Mouse (Mus musculus) limb, embryonic 13.5 days (tissue): ENCODE data around the gene Filip1. TPM values are rescaled to one million over a fixed set of nuclear protein-coding genes. Genes with fewer than 3 reads are reported as not detected.

ENCODE experiments used
- ATAC-seq: fragments of 200-750 bp; cut with Nextera tagmentation; 2 replicates; pipeline ENCODE4 v1.8.0; 2017; ENCODE audit warnings: low read depth, moderate number of reproducible peaks, moderate TSS enrichment; ENCODE audit not compliant: low FRiP score
- H3K27ac ChIP-seq: fragments of 300-500 bp; sonication (generic); 2 replicates; pipeline ENCODE4 v1.5.1; 2015; ENCODE audit warnings: inconsistent platforms, mild to moderate bottlenecking, moderate library complexity
- H3K27me3 ChIP-seq: fragments of 300-500 bp; sonication (generic); 2 replicates; pipeline ENCODE4 v1.6.1; 2015; ENCODE audit warnings: mild to moderate bottlenecking, inconsistent platforms
- H3K36me3 ChIP-seq: fragments of 300-500 bp; sonication (generic); 2 replicates; pipeline ENCODE4 v1.6.1; 2015; ENCODE audit warnings: inconsistent platforms, mild to moderate bottlenecking, moderate library complexity
- H3K4me1 ChIP-seq: fragments of 300-500 bp; sonication (generic); 2 replicates; pipeline ENCODE4 v1.6.1; 2015; ENCODE audit warnings: inconsistent platforms
- H3K4me2 ChIP-seq: fragments of 300-500 bp; sonication (generic); replicated peaks from 2 replicates; pipeline ENCODE4 v1.6.1; 2015; ENCODE audit warnings: inconsistent platforms, mild to moderate bottlenecking, moderate library complexity
- H3K4me3 ChIP-seq: fragments of 300-500 bp; sonication (generic); 2 replicates; pipeline ENCODE4 v1.5.1; 2015; ENCODE audit warnings: moderate library complexity, mild to moderate bottlenecking, inconsistent platforms
- H3K9ac ChIP-seq: fragments of 300-500 bp; sonication (generic); 2 replicates; pipeline ENCODE4 v1.6.1; 2015; ENCODE audit warnings: mild to moderate bottlenecking, inconsistent platforms
- H3K9me3 ChIP-seq: fragments of 300-500 bp; sonication (generic); 2 replicates; pipeline ENCODE4 v1.6.1; 2016; ENCODE audit warnings: inconsistent platforms
- WGBS: fragments of 180-500 bp; shearing (Covaris S2); methylation state at CpG from one replicate; pipeline ENCODE4 v1.1.7; 2015; 5-methylcytosine and 5-hydroxymethylcytosine counted together
- polyA plus RNA-seq: library from polyadenylated mRNA; unstranded; fragments of >200 nt; fragmentation: Nextera tagmentation; extraction: Ambion mirVana; gene quantifications from 2 replicates; pipeline ENCODE4 v1.2.1, GENCODE M21; 2015

Gene Filip1
- polyA plus RNA-seq, 1 experiment from 2014 or later = 4.1 TPM

- no peaks in the 10 kb centered on the region for H3K27me3 ChIP-seq
- H3K9ac ChIP-seq = no peak overlapping the region
- 0 out of 2 replicates have a peak, but pooled peaks cover 4% of the 10 kb centered on the region for H3K4me1 ChIP-seq
- 79% methylated on average over 2 of the region's 2 CpGs for WGBS
- no peak for ATAC-seq
- H3K9me3 ChIP-seq = no peaks in the 10 kb centered on the region
- no peaks in the 10 kb centered on the region for H3K36me3 ChIP-seq
- H3K4me3 ChIP-seq = no peak overlapping the region
- no peak overlapping the region for H3K27ac ChIP-seq
- H3K4me2 ChIP-seq = no peak overlapping the region
Observed at GRCm38 (mm10) chr9:79883139-79883538, 129.5 kb downstream of the Filip1 start.

- 67% methylated on average over 7 of the region's 7 CpGs for WGBS
- H3K4me2 ChIP-seq = no peak overlapping the region
- H3K4me3 ChIP-seq = no peak overlapping the region
- H3K9me3 ChIP-seq = no peaks in the 10 kb centered on the region
- peaks cover 7% of the 10 kb centered on the region for H3K4me1 ChIP-seq
- no peak overlapping the region for H3K27ac ChIP-seq
- no peaks in the 10 kb centered on the region for H3K36me3 ChIP-seq
- no peaks in the 10 kb centered on the region for H3K27me3 ChIP-seq
- no peak overlapping the region for H3K9ac ChIP-seq
- ATAC-seq = no peak
Observed at GRCm38 (mm10) chr9:79880031-79880430, 132.6 kb downstream of the Filip1 start.

- Histone ChIP-seq H3K27ac (no peak overlapping the region; the same call in 1 of the 2 replicates), H3K4me1 (peaks cover 7% of the 10 kb centered on the region), H3K9ac (0 out of 2 replicates have a peak overlapping the region, but pooled peaks have one; percentile 10), H3K9me3 (no peaks in the 10 kb centered on the region), H3K4me2 (peak overlapping the region; percentile 9; the same call in 1 of the 2 replicates), H3K4me3 (no peak overlapping the region), H3K27me3 (no peaks in the 10 kb centered on the region), H3K36me3 (no peaks in the 10 kb centered on the region)
- WGBS = 49% methylated on average over 20 of the region's 20 CpGs
- peak; percentile 36; the same call in 1 of the 2 replicates for ATAC-seq
Observed at GRCm38 (mm10) chr9:79875522-79876131, 137.0 kb downstream of the Filip1 start.

- Histone ChIP-seq H3K9ac (no peak overlapping the region), H3K4me3 (no peak overlapping the region), H3K9me3 (no peaks in the 10 kb centered on the region), H3K27me3 (no peaks in the 10 kb centered on the region), H3K36me3 (no peaks in the 10 kb centered on the region), H3K4me1 (peaks cover 7% of the 10 kb centered on the region), H3K27ac (no peak overlapping the region), H3K4me2 (no peak overlapping the region)
- 37% methylated on average over 2 of the region's 2 CpGs for WGBS
- ATAC-seq = no peak
Observed at GRCm38 (mm10) chr9:79872598-79872997, 140.1 kb downstream of the Filip1 start.

GRCm38 (mm10) chr9:79869512-79869911, 143.1 kb downstream of the Filip1 start:
- no peaks in the 10 kb centered on the region for H3K4me1 ChIP-seq
- ATAC-seq = no peak
- H3K9ac ChIP-seq = no peak overlapping the region
- H3K4me3 ChIP-seq = no peak overlapping the region
- H3K9me3 ChIP-seq = no peaks in the 10 kb centered on the region
- no peak overlapping the region for H3K4me2 ChIP-seq
- 71% methylated on average over 5 of the region's 5 CpGs for WGBS
- H3K36me3 ChIP-seq = no peaks in the 10 kb centered on the region
- no peaks in the 10 kb centered on the region for H3K27me3 ChIP-seq
- H3K27ac ChIP-seq = no peak overlapping the region

GRCm38 (mm10) chr9:79865998-79866397, 146.7 kb downstream of the Filip1 start:
- no peaks in the 10 kb centered on the region for H3K27me3 ChIP-seq
- H3K36me3 ChIP-seq = no peaks in the 10 kb centered on the region
- 63% methylated on average over 7 of the region's 7 CpGs for WGBS
- no peak overlapping the region for H3K4me2 ChIP-seq
- H3K9ac ChIP-seq = no peak overlapping the region
- H3K9me3 ChIP-seq = no peaks in the 10 kb centered on the region
- no peaks in the 10 kb centered on the region for H3K4me1 ChIP-seq
- no peak overlapping the region for H3K4me3 ChIP-seq
- no peak for ATAC-seq
- H3K27ac ChIP-seq = no peak overlapping the region

- no peak for ATAC-seq
- 76% methylated on average over 6 of the region's 6 CpGs for WGBS
- H3K4me2 ChIP-seq = no peak overlapping the region
- H3K9ac ChIP-seq = no peak overlapping the region
- H3K4me3 ChIP-seq = no peak overlapping the region
- no peak overlapping the region for H3K27ac ChIP-seq
- H3K36me3 ChIP-seq = no peaks in the 10 kb centered on the region
- no peaks in the 10 kb centered on the region for H3K9me3 ChIP-seq
- no peaks in the 10 kb centered on the region for H3K4me1 ChIP-seq
- no peaks in the 10 kb centered on the region for H3K27me3 ChIP-seq
Observed at GRCm38 (mm10) chr9:79862544-79862943, 150.1 kb downstream of the Filip1 start.

GRCm38 (mm10) chr9:79847099-79847498, 165.6 kb downstream of the Filip1 start:
- no peaks in the 10 kb centered on the region for H3K27me3 ChIP-seq
- no peaks in the 10 kb centered on the region for H3K9me3 ChIP-seq

GRCm38 (mm10) chr9:79842615-79843014, 170.0 kb downstream of the Filip1 start:
- H3K4me3 ChIP-seq = no peak overlapping the region
- H3K9ac ChIP-seq = no peak overlapping the region
- ATAC-seq = no peak
- H3K9me3 ChIP-seq = no peaks in the 10 kb centered on the region
- 79% methylated on average over 6 of the region's 6 CpGs for WGBS
- H3K4me2 ChIP-seq = no peak overlapping the region
- no peak overlapping the region for H3K27ac ChIP-seq
- no peaks in the 10 kb centered on the region for H3K27me3 ChIP-seq
- H3K36me3 ChIP-seq = no peaks in the 10 kb centered on the region
- H3K4me1 ChIP-seq = no peaks in the 10 kb centered on the region

More at GRCm38 (mm10) chr9:79847099-79847498, 165.6 kb downstream of the Filip1 start:
- ATAC-seq = no peak
- Histone ChIP-seq H3K4me3 (no peak overlapping the region), H3K4me1 (no peaks in the 10 kb centered on the region), H3K4me2 (no peak overlapping the region), H3K27ac (no peak overlapping the region), H3K36me3 (no peaks in the 10 kb centered on the region), H3K9ac (no peak overlapping the region)

- Histone ChIP-seq H3K27me3 (no peaks in the 10 kb centered on the region), H3K4me3 (no peak overlapping the region)
- no peak for ATAC-seq
Observed at GRCm38 (mm10) chr9:79842028-79842427, 170.6 kb downstream of the Filip1 start.

GRCm38 (mm10) chr9:79831294-79831693, 181.4 kb downstream of the Filip1 start:
- no peaks in the 10 kb centered on the region for H3K27me3 ChIP-seq
- no peak overlapping the region for H3K4me2 ChIP-seq
- 79% methylated on average over 1 of the region's 1 CpGs for WGBS
- H3K36me3 ChIP-seq = no peaks in the 10 kb centered on the region
- ATAC-seq = no peak
- no peak overlapping the region for H3K4me3 ChIP-seq
- no peak overlapping the region for H3K9ac ChIP-seq
- H3K4me1 ChIP-seq = 0 out of 2 replicates have a peak, but pooled peaks cover 5% of the 10 kb centered on the region
- H3K9me3 ChIP-seq = no peaks in the 10 kb centered on the region
- no peak overlapping the region for H3K27ac ChIP-seq

More at GRCm38 (mm10) chr9:79842028-79842427, 170.6 kb downstream of the Filip1 start:
- Histone ChIP-seq H3K4me2 (no peak overlapping the region), H3K9me3 (no peaks in the 10 kb centered on the region), H3K36me3 (no peaks in the 10 kb centered on the region), H3K4me1 (no peaks in the 10 kb centered on the region), H3K27ac (no peak overlapping the region), H3K9ac (no peak overlapping the region)

- WGBS = 39% methylated on average over 4 of the region's 4 CpGs
- no peak overlapping the region for H3K9ac ChIP-seq
- H3K4me3 ChIP-seq = no peak overlapping the region
- no peak overlapping the region for H3K4me2 ChIP-seq
- no peaks in the 10 kb centered on the region for H3K36me3 ChIP-seq
- no peaks in the 10 kb centered on the region for H3K27me3 ChIP-seq
- H3K27ac ChIP-seq = no peak overlapping the region
- ATAC-seq = no peak
- 0 out of 2 replicates have a peak, but pooled peaks cover 5% of the 10 kb centered on the region for H3K4me1 ChIP-seq
- no peaks in the 10 kb centered on the region for H3K9me3 ChIP-seq
Observed at GRCm38 (mm10) chr9:79830874-79831273, 181.8 kb downstream of the Filip1 start.
